Mouse (Mus musculus) telencephalon, adult 2 months (tissue): ENCODE results near the gene Lrit2.

Experiments used
- DNase-seq: peaks from one replicate; pipeline ENCODE4 v3.0.0-alpha.2; 2011; ENCODE audit warnings: low read depth, low spot score

Gene Lrit2

DNA sequence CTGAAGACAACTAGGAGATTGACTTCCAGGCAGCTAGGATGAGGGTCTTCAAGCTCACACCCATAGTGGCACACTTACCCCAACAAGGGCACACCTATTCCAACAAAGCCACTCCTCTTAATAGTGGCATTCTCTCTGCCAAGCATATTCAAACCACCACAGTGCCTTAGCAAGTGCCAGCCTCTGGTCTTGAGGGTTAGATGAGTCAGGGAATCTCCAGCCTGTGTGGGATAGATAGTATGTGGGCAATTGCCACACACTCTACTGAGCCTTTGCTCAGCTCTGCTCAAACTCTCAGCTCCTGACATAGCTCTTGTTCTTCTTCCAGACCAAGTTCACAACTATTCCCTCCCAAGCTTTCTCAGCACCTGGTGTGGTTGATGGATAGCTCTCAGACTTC lies 43.6 kb downstream of the Lrit2 start:
- no peak for DNase-seq

DNA sequence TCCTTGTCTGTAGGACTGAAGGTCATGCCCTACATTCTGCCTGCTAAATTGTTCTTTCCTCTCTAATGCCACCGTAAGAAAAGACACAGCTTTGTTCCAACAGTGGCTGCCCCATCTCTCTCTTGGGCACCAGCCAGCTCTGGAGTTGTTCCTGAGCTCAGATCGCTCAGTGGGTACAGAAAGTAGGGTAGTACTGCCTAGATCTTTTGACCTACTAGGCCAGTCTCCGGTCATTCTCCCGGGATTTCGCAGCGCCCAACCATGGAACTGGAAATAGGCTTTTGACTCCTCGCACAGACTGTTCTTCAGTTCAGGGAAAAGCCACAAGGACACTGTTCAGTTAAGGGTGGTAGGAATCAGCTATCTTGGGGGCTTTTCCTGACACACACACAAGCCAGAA lies 45.2 kb downstream of the Lrit2 start:
- DNase-seq, result no peak

DNA sequence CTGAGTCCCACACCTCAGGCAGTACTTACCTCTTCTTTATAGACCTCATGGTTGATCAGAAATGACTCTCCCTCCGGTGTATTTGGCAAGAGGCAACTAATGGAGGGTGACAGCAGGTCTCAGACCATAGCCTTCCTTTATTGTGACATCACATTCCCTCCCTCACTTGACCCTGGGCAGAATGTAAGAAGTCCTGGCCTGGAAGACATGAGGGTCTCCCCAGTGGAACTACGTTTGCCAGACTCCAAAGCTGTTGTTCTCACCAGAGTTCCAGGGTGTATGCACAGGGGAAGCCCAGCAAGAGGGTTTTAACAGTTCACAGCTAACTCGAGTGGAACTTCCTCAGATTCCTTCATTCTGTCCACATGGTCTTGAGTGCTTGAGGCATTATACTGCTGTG lies 46.2 kb downstream of the Lrit2 start, which contains the start of gene 2610528A11Rik:
Gene 2610528A11Rik (minus strand): TSS at position 101 of the 400 bp plus-strand sequence.
- DNase-seq, result no peak

DNA sequence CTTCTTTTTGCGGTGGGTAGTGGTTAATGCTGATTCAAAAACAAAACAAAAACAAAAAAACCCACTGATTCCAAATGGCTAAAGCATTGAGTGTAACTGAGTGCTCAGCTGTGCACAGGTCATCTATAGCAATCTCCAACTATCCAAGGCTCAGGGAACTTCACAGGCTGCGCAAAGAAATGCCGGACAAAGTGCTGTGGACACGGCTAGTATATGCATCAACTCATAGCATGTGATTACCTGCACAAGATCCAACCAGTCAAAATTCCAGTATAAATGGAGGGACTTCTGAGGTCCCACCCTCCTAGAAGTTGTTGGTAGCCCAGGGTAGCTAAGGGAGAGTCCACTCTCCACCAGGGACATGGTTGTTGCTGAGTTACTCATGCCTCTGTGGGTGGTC lies 51.5 kb downstream of the Lrit2 start:
- no peak for DNase-seq
